Mouse (Mus musculus): ENCODE measurements at regions not wholly inside any gene's neighbourhood (a gene's known extent, or its start where the extent isn't known, plus 50 kb on each side); places are given as distances from the start of the nearest gene placed in this dataset.
"Not testable (repeated sequence)": the region's sequence is repeated elsewhere in the genome, so short reads cannot be mapped to it uniquely, and the experiment has no call there.

DNA sequence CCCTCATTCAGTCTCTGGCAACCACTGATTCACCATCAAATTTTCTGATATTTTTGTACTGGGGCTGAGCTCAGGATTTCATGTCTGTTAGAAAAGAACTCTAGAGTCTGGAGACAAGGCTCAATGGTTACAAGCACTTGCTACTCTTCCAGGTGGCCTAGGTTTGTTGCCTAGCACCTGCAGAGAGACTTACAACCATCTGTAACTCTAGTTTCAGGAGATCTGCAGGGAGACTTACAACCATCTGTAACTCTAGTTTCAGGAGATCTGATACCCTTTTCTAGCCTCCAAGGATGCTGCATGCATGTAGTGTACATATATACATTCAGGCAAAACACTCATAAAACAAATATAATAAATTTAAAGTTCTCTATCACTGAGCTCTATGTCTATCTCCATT, 166.1 kb downstream of the Akr1d1 start:
- no peak for DNase-seq (ENCODE audit: low spot score)

GRCm38 (mm10) chr6:37703946-37704345, 166.7 kb upstream of the Trim24 start:
- DNase-seq (ENCODE audit: low spot score) = no peak

DNA sequence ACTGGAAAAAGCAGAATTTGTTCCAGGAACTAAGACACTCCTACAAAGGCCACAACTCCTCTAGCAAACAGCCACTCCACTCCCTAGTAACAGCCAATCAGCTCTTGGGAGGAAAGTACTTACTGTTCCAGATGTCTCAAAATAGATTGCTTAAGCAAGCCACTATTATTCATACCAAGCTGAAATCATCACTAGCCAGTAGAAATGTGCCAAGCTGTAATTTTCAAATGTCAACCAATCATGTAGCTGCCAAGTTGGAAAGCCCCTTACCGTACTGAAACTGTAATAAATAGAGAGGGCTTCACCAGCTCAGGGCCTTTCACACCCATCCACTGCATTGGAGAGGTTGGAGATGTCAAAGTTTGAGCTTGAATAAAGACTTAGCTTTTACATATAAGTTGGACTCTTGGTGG, 164.9 kb upstream of the Trim24 start:
- no peak for DNase-seq (ENCODE audit: low spot score)

DNA sequence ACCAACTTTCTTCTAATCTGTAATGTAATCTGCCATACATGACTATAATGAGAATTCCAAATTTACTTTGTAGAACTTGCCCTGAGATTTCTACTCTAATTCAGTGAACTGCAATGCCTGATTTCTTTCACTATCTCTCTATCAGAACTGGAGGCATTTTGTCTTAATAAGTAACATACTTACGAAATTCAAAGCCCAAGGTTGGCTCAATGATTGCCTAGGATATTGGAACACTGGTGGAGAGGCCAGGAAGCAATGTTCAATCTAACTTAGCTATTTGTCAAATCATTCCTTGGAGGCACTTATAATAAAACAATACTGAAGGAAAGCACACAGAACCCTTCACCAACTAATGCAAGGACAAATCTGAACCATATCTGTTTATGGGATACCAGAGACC, 162.9 kb upstream of the Trim24 start:
- not testable (repeated sequence) for DNase-seq (ENCODE audit: low spot score)

GRCm38 (mm10) chr6:37711766-37712165, 158.8 kb upstream of the Trim24 start:
- no peak for DNase-seq (ENCODE audit: low spot score)

GRCm38 (mm10) chr6:37713411-37713810, 157.2 kb upstream of the Trim24 start:
- DNase-seq (ENCODE audit: low spot score) = no peak

DNA sequence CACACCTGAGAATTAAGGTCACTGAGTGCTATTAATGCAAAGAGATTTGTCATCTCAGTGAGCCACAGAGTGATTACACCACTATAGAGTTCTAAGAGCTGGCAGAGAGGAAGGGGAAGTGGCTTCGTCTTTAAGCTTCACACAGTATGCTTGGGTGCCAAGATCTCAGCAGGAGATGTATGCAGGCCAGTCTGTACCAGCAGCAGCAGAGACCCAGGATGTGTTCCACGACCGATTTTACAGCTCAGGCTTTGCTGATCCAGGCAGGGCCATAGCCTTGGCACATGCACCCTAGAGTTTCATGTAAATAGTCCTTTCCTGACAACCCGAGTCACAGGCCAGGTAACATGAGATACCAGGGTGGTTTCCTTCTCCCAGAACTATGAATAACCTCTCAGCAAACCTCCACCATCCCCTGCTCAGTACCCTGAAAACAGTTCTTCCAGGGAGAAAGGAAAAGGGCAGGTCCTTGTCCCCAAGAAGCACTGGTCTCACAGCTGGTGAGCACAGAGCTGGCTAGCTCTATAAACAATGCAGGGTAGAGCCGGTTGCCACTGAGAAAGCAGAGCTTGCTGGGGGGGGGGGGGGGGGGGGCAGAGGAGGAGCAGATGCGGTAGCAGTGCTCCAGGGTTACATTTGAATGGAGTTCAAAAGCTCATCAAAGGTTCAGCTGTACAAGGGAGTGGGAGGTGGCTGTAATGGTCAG, 156.2 kb upstream of the Trim24 start:
- no peak for DNase-seq (ENCODE audit: low spot score)

GRCm38 (mm10) chr6:37721736-37722135, 148.9 kb upstream of the Trim24 start:
- DNase-seq (ENCODE audit: low spot score) = no peak

DNA sequence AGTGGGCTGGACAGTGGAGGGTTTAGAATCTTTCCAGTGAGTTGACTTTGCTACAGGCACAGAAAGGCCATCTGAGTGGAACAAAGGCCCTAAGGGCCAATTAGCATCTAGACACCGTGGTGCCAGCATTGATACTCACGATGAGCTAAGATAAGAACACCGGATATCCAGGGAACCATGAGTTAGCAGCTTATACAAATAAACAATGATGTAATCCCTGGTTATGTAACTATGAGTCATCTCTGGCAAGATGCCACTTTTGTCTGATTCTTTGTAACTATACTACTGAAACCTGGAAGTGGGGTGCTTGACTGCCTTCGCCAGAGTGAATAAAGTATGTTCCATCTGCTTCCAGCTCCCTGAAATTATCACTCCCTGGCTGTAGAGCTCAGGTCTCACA, 147.3 kb upstream of the Trim24 start:
- DNase-seq (ENCODE audit: low spot score) = no peak

GRCm38 (mm10) chr6:37724240-37724639, 146.4 kb upstream of the Trim24 start:
- no peak for DNase-seq (ENCODE audit: low spot score)

- DNase-seq (ENCODE audit: low spot score) = no peak
These were observed 142.0 kb upstream of the Trim24 start for GRCm38 (mm10) chr6:37728621-37729020.

GRCm38 (mm10) chr6:37729165-37729564, 141.4 kb upstream of the Trim24 start:
- no peak for DNase-seq (ENCODE audit: low spot score)

GRCm38 (mm10) chr6:37730500-37731239, 139.9 kb upstream of the Trim24 start:
- DNase-seq (ENCODE audit: low spot score) = no peak

GRCm38 (mm10) chr6:37732385-37732784, 138.2 kb upstream of the Trim24 start:
- peak; percentile 26 for DNase-seq (ENCODE audit: low spot score)

DNA sequence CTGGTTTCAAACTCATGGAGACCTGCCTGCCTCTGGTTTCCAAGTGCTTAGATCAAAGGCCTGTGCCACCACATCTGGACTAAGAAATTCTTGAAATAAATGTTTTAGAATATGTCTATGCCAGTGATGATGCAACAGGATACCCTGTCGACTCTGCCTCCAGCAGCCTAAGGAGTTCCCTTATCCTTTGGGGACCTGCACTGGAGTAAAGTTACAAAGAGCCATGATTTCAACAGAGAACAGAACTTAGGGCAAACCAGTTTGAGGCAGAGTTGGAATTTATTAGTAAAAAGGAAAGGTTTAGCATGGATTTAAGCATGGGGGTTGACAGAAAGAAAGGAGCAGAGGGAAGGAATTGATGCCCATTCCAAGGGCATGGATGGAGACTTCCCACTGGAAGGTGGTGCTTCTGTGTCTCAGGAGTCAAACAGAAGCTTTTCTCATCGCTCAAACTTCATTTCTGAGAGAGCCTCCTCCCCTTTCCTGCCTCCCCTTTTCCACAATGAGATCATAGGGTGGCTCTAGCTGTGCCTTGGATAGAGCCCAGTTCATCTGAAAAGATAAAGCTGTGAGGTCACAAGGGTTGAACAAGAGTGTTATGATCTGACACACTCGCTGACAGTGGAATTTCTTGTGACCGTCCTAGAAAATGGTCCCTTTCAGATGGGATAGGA, 135.2 kb upstream of the Trim24 start:
- no peak for DNase-seq (ENCODE audit: low spot score)

- DNase-seq (ENCODE audit: low spot score) = no peak
These were observed 134.7 kb upstream of the Trim24 start for GRCm38 (mm10) chr6:37735962-37736297.

DNA sequence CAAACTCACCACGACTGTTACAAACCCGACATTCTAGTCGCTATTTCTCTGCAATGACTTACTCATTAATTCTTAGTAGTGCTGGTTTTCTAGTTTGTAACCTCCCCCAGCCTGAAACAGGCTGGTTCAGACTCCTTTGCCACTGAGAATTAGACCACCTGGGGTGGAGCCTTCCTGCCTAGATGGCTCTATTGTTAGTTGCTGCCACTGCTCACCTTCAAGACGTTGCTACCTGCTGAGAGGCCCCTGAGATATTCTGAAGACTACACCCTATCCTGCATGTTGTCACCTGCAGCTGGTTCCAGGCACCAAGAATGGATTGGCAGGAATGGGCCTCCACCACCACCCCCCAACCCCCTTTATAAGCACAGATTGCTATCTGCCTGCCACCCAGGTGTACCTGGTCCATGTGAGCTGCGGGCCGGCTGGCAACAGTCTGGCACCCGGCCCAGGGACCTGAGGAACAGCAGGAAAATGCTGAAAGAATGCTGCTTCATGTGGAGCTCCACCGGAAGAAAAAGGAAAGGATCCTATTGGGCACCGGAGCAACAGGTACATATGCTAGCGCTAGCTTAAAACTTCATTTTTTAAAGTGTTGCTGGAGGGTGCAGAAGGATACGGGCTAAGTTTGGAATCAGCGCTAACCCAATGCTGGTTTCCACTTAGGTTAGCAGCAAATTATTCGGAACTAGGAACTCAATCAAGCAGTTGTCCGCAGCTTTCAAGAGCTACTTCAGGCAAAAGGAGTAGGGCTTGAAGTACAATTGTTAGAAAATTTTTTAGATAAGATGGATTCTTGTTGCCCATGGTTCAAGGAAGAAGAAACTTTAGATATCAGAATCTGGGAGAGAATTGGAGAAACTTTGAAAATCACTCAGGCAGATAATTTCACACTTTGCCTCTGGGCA, 129.4 kb upstream of the Trim24 start:
- DNase-seq (ENCODE audit: low spot score) = peak; percentile 11

DNA sequence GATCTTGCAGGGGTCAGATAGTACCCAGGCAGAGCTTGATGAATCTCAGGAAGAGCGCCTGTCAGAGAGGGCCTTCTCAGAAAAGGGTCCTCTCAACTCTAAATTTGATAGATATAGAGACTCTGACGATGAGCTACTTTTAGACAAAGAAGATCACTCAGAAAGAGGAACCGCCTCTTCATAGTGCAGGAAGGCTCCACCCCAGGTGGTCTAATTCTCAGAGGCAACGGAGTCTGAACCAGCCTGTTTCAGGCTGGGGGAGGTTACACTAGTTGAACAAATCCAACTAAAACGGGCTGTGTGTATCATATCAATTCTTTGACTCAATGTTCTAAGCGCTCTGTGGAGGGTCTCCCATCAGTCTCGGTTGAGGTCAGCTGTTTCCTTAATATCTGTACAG, 128.7 kb upstream of the Trim24 start:
- not testable (repeated sequence) for DNase-seq (ENCODE audit: low spot score)

DNA sequence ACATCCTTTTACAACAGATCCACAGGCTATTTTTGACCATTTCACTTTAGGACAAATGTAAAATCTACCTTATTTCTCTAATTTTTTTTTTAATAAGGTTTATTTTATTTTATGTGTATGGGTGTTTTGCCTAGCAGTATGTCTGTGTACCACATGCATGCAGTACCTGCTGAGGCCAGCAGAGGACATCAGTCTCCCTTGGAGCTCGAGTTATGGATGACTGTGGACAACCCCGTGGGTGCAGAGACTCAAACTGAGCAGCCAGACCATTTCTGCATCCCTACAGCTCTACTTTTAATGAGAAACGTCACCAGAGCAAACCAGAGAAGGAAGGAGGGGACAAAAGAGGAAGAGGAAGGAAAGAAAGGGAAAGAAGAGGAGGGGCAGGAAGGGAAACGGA, 125.9 kb upstream of the Trim24 start:
- DNase-seq (ENCODE audit: low spot score) = no peak

DNA sequence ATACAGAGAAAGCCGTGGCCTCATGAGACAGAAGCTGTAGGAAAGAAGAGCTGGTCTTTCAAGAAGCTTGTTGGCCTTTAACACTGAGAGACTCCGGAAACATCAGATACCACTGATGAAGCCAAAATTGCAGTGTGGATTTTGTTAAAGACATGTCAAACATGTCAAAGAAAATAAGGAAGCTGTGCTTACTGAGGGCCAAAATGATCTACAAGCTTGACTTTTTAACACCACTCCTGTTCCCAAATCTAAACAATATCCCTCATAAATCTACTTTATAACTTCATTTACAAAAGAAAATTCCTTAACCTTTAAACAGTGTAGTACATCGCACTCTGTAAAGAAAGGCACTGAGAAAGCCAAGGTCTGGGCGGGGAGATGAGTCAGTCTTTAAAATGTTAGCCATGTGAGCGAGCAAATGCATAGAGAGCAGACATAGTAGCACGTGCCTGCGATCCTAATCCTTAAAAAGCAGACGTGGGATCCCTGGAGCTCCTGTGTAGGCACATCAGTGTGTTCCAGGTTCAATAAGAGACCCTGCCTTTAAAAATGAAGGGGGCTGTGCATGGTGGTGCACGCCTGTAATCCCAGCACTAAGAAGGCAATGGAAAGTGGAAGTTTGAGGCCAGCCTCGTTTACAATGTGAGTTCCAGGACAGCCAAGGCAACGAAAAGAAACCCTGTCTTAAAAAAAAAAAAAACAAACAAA, 125.1 kb upstream of the Trim24 start:
- no peak for DNase-seq (ENCODE audit: low spot score)

- DNase-seq (ENCODE audit: low spot score) = not testable (repeated sequence)
These were observed 122.8 kb upstream of the Trim24 start for GRCm38 (mm10) chr6:37747793-37748192.

Measured in ovary, postnatal 36 days (tissue).